Mouse (Mus musculus): ENCODE data around the gene Limch1. TPM values are rescaled to one million over a fixed set of nuclear protein-coding genes. Genes with fewer than 3 reads are reported as not detected.

Gene Limch1
- polyA plus RNA-seq, 1 experiment from 2014 or later, result 16.1 TPM

DNA sequence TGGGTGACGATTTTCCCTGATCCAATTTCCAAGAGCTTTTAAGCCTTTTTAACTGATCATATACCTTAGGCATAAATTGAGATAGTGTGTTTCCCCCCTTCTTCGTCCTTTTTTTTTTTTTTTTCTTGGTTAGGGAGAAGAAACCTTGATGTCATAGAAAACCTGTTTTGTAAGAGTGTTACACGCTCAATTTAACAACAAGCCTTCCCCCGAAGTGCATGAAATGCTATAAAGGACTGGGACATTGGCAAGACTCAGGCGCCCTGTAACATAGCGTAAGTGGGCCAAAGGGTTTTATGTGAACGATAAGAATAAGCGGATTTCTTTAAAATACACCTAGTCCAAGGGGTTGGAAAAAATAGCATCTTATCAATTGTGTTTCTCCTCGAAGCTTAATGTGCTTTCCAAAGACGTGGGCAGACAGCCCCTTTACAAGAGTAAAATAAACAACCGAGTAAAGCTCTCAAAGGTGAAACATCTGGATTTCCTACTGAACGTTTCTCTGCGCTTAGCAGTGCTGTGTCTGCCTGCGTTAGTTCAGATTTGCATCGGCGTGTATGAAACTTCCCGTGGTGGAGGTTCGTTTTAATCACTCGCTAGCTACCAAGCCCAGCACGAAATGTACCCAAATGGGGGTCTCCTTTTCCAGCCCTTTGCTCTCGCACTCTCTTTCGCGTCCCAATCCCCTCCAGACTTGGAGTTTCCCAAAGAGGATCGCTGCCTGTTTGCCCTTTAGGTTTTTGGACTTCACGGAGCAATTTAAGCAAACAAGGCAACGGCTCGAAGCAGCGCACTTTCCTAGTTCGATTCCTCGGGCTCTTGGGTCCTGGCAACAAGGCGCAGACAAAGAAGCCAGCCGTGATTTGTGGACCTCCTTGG, 354.0 kb downstream of the Limch1 start:
- WGBS, result 2% methylated on average over 32 of the region's 32 CpGs
- H3K27ac ChIP-seq (ENCODE audit: low read depth), result peak overlapping the region; percentile 36
- H3K4me1 ChIP-seq (replicated peaks; ENCODE audit: control insufficient read depth, insufficient read depth, low read length), result no peaks in the 10 kb centered on the region
- no peaks in the 10 kb centered on the region for H3K9me3 ChIP-seq (ENCODE audit: control insufficient read depth, low read length)
- DNase-seq (ENCODE audit: low spot score) (peak; percentile 86), ATAC-seq (replicated peaks; ENCODE audit: low FRiP score, low TSS enrichment, low read depth) (no peak)
- no peak overlapping the region; the same call in 1 of the 2 replicates for H3K9ac ChIP-seq (ENCODE audit: low read length)
- no peaks in the 10 kb centered on the region for H3K36me3 ChIP-seq (ENCODE audit: control insufficient read depth, insufficient read depth, low read length)
- H3K27me3 ChIP-seq (replicated peaks; ENCODE audit: control insufficient read depth, insufficient read depth, low read length), result peaks cover 100% of the 10 kb centered on the region
- no peak overlapping the region; the same call in 1 of the 2 replicates for H3K4me2 ChIP-seq (ENCODE audit: low read length)
- no peak overlapping the region for H3K4me3 ChIP-seq (ENCODE audit: low read depth, low read length)

DNA sequence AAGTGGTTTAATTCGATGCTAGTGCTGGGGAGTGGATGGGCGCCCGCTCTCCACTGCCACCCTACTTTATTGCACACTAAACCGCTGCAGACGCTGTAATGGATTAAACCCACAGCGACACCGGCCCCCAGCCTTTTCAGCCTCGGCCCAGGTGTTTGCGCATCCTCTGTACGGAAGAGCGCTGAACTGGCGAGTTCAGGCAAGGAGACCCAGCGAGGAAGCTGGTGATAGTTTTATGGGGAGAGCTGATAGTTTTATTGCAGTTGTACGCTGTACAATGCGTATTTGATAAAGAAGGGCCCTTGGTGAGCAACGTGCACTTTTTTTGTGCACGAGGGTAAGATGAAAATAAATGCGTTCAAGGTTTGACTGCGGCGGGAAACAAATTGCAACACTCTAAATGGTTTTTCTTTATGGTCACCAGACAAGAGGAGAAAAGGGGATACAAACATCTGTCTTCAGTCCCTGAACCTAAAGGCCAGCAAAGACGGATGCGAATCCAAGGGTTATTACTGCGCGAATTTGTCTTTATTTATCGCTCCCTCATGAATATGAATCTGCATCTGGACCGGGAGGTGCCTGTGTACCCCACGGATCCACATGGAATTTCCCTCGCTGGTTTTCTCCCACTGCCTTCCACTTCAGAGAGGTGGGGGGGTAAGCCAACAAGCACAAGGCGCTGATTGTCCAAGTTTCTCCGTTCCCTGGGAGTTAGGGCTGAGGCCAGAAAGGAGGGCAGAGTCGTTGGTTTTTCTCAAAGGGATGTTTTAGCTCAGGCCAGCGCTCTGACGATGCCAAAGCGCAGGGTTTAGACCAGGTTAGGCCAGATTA, 355.2 kb downstream of the Limch1 start:
- H3K4me1 ChIP-seq (replicated peaks; ENCODE audit: control insufficient read depth, insufficient read depth, low read length), result no peaks in the 10 kb centered on the region
- 2% methylated on average over 34 of the region's 34 CpGs for WGBS
- no peak overlapping the region for H3K4me3 ChIP-seq (ENCODE audit: low read depth, low read length)
- peak; percentile 75 for DNase-seq (ENCODE audit: low spot score)
- ATAC-seq (replicated peaks; ENCODE audit: low FRiP score, low TSS enrichment, low read depth), result no peak
- H3K4me2 ChIP-seq (ENCODE audit: low read length), result peak overlapping the region; percentile 7; the same call in 1 of the 2 replicates
- H3K27me3 ChIP-seq (replicated peaks; ENCODE audit: control insufficient read depth, insufficient read depth, low read length), result peaks cover 98% of the 10 kb centered on the region
- H3K9ac ChIP-seq (ENCODE audit: low read length), result no peak overlapping the region
- no peaks in the 10 kb centered on the region for H3K36me3 ChIP-seq (ENCODE audit: control insufficient read depth, insufficient read depth, low read length)
- H3K27ac ChIP-seq (ENCODE audit: low read depth), result peak overlapping the region; percentile 39; the same call in 1 of the 2 replicates
- no peaks in the 10 kb centered on the region for H3K9me3 ChIP-seq (ENCODE audit: control insufficient read depth, low read length)

GRCm38 (mm10) chr5:67101395-67101760, 355.8 kb downstream of the Limch1 start:
- DNase-seq (ENCODE audit: low spot score), result no peak
- WGBS, result under 1% methylated on average over 9 of the region's 9 CpGs
- Histone ChIP-seq H3K9me3 (ENCODE audit: control insufficient read depth, low read length) (no peaks in the 10 kb centered on the region), H3K4me3 (ENCODE audit: low read depth, low read length) (no peak overlapping the region), H3K4me2 (ENCODE audit: low read length) (no peak overlapping the region), H3K4me1 (replicated peaks; ENCODE audit: control insufficient read depth, insufficient read depth, low read length) (no peaks in the 10 kb centered on the region), H3K36me3 (ENCODE audit: control insufficient read depth, insufficient read depth, low read length) (no peaks in the 10 kb centered on the region), H3K9ac (ENCODE audit: low read length) (no peak overlapping the region), H3K27ac (ENCODE audit: low read depth) (peak overlapping the region; percentile 39; the same call in 1 of the 2 replicates), H3K27me3 (replicated peaks; ENCODE audit: control insufficient read depth, insufficient read depth, low read length) (peaks cover 93% of the 10 kb centered on the region)
- no peak for ATAC-seq (replicated peaks; ENCODE audit: low FRiP score, low TSS enrichment, low read depth)

GRCm38 (mm10) chr5:67101793-67102600, 356.4 kb downstream of the Limch1 start:
- H3K36me3 ChIP-seq (ENCODE audit: control insufficient read depth, insufficient read depth, low read length), result no peaks in the 10 kb centered on the region
- no peaks in the 10 kb centered on the region for H3K4me1 ChIP-seq (replicated peaks; ENCODE audit: control insufficient read depth, insufficient read depth, low read length)
- ATAC-seq (replicated peaks; ENCODE audit: low FRiP score, low TSS enrichment, low read depth) (peak; percentile 30), DNase-seq (ENCODE audit: low spot score) (no peak)
- H3K4me3 ChIP-seq (ENCODE audit: low read depth, low read length), result no peak overlapping the region
- peaks cover 87% of the 10 kb centered on the region for H3K27me3 ChIP-seq (replicated peaks; ENCODE audit: control insufficient read depth, insufficient read depth, low read length)
- no peak overlapping the region for H3K9ac ChIP-seq (ENCODE audit: low read length)
- 3% methylated on average over 28 of the region's 28 CpGs for WGBS
- H3K9me3 ChIP-seq (ENCODE audit: control insufficient read depth, low read length), result no peaks in the 10 kb centered on the region
- peak overlapping the region; percentile 39; the same call in 1 of the 2 replicates for H3K27ac ChIP-seq (ENCODE audit: low read depth)
- no peak overlapping the region for H3K4me2 ChIP-seq (ENCODE audit: low read length)

DNA sequence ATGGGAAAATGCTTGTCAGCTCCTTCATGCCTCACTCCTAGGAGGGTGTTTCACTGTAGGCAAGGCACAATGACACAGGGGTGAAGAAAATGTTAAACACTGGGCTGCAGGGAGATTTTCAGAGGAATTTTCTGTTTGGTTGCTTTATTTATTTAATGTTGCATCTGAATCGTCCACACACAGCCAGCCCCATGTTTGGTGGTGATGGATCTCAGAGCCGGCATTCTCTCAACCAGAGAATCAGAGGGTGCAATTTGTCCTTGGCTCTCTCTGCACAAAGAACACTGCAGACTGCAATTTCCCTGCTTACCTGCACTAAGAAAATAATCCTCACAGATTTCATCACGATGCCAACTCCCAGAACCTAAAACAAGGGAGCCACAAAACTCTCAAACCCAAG, 357.4 kb downstream of the Limch1 start:
- no peak overlapping the region for H3K4me2 ChIP-seq (ENCODE audit: low read length)
- 13% methylated on average over 3 of the region's 3 CpGs for WGBS
- H3K9ac ChIP-seq (ENCODE audit: low read length), result no peak overlapping the region
- H3K27ac ChIP-seq (ENCODE audit: low read depth), result no peak overlapping the region
- H3K27me3 ChIP-seq (replicated peaks; ENCODE audit: control insufficient read depth, insufficient read depth, low read length), result peaks cover 77% of the 10 kb centered on the region
- no peaks in the 10 kb centered on the region for H3K4me1 ChIP-seq (replicated peaks; ENCODE audit: control insufficient read depth, insufficient read depth, low read length)
- DNase-seq (ENCODE audit: low spot score) (no peak), ATAC-seq (replicated peaks; ENCODE audit: low FRiP score, low TSS enrichment, low read depth) (no peak)
- H3K4me3 ChIP-seq (ENCODE audit: low read depth, low read length), result no peak overlapping the region
- no peaks in the 10 kb centered on the region for H3K36me3 ChIP-seq (ENCODE audit: control insufficient read depth, insufficient read depth, low read length)
- H3K9me3 ChIP-seq (ENCODE audit: control insufficient read depth, low read length), result no peaks in the 10 kb centered on the region

DNA sequence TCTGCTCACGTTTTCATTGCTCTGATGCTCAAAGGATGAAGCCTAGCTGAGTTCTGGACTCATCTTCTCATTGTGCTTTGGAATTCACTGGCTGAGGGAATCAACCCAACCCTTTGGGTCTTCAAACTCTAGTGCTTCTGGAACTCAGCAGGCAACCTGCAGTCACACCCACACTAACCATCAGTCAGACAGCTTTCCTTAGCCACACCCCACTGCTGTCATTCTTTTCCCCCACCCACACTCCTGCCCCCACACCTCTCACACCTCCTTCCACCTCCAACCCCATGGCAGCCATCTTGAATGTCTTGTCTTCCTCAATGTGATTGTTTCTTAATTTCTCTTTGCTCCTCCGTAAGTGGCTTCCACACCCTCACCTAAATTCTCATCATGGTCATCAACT, 360.6 kb downstream of the Limch1 start:
- DNase-seq (ENCODE audit: low spot score), result no peak
- no peak for ATAC-seq (replicated peaks; ENCODE audit: low FRiP score, low TSS enrichment, low read depth)
- Histone ChIP-seq H3K9ac (ENCODE audit: low read length) (no peak overlapping the region), H3K36me3 (ENCODE audit: control insufficient read depth, insufficient read depth, low read length) (no peaks in the 10 kb centered on the region), H3K4me3 (ENCODE audit: low read depth, low read length) (no peak overlapping the region), H3K4me1 (replicated peaks; ENCODE audit: control insufficient read depth, insufficient read depth, low read length) (no peaks in the 10 kb centered on the region), H3K27ac (ENCODE audit: low read depth) (no peak overlapping the region), H3K27me3 (replicated peaks; ENCODE audit: control insufficient read depth, insufficient read depth, low read length) (peaks cover 52% of the 10 kb centered on the region), H3K9me3 (ENCODE audit: control insufficient read depth, low read length) (no peaks in the 10 kb centered on the region), H3K4me2 (ENCODE audit: low read length) (no peak overlapping the region)
- WGBS, result 85% methylated on average over 2 of the region's 2 CpGs

Small RNA genes lying within 50 kb of the gene (microRNA-seq; reads per million reads assigned to microRNA genes)
- not detected for gene Gm23841

Other genes starting within 250 kb of the Limch1 start
- 35.8 and 39.3 TPM in 2 replicates for gene Apbb2, start 127.0 kb upstream of the Limch1 start, polyA plus RNA-seq (2014; fragmentation: Nextera tagmentation; extraction: Ambion mirVana)
- 115 and 125 TPM in 2 replicates for gene Uchl1, start 69.7 kb upstream of the Limch1 start, polyA plus RNA-seq (2014; fragmentation: Nextera tagmentation; extraction: Ambion mirVana)